Mouse (Mus musculus): ENCODE measurements around the gene Cdt1. TPM values are rescaled to one million over a fixed set of nuclear protein-coding genes. Genes with fewer than 3 reads are reported as not detected.

Gene Cdt1
- polyA plus RNA-seq, 1 experiment from 2014 or later = 7.0 TPM

Small RNAs within 50 kb of the gene (microRNA-seq; reads per million reads assigned to microRNA genes)
- not detected for gene Mir6396

Other genes starting within 250 kb of the Cdt1 start
- not detected in 2 replicates for gene Trhr2, start 207.3 kb upstream of the Cdt1 start, polyA plus RNA-seq (2015; fragmentation: Nextera tagmentation; extraction: Ambion mirVana)
- gene Zc3h18, start 191.4 kb upstream of the Cdt1 start, polyA plus RNA-seq (2015; fragmentation: Nextera tagmentation; extraction: Ambion mirVana) = 38.9 and 41.3 TPM in 2 replicates
- 0.26 TPM in 1 of 2 replicates, not detected in the other for gene Il17c, start 146.0 kb upstream of the Cdt1 start, polyA plus RNA-seq (2015; fragmentation: Nextera tagmentation; extraction: Ambion mirVana)
- 33.6 and 35.1 TPM in 2 replicates for gene Cyba, start 135.1 kb upstream of the Cdt1 start, polyA plus RNA-seq (2015; fragmentation: Nextera tagmentation; extraction: Ambion mirVana)
- 62.3 and 68.3 TPM in 2 replicates for gene Mvd, start 124.6 kb upstream of the Cdt1 start, polyA plus RNA-seq (2015; fragmentation: Nextera tagmentation; extraction: Ambion mirVana)
- not detected in 2 replicates for gene Snai3, start 107.3 kb upstream of the Cdt1 start, polyA plus RNA-seq (2015; fragmentation: Nextera tagmentation; extraction: Ambion mirVana)
- 34.3 and 41.5 TPM in 2 replicates for gene Rnf166, start 92.0 kb upstream of the Cdt1 start, polyA plus RNA-seq (2015; fragmentation: Nextera tagmentation; extraction: Ambion mirVana)
- 80.0 and 80.4 TPM in 2 replicates for gene Ctu2, start 91.9 kb upstream of the Cdt1 start, polyA plus RNA-seq (2015; fragmentation: Nextera tagmentation; extraction: Ambion mirVana)
- 2.7 and 3.3 TPM in 2 replicates for gene Piezo1, start 16.7 kb upstream of the Cdt1 start, polyA plus RNA-seq (2015; fragmentation: Nextera tagmentation; extraction: Ambion mirVana)
- 166 and 173 TPM in 2 replicates for gene Aprt, start 8.9 kb downstream of the Cdt1 start, polyA plus RNA-seq (2015; fragmentation: Nextera tagmentation; extraction: Ambion mirVana)
- 7.2 and 9.0 TPM in 2 replicates for gene Galns, start 43.4 kb downstream of the Cdt1 start, polyA plus RNA-seq (2015; fragmentation: Nextera tagmentation; extraction: Ambion mirVana)
- 120 and 126 TPM in 2 replicates for gene Trappc2l, start 43.6 kb downstream of the Cdt1 start, polyA plus RNA-seq (2015; fragmentation: Nextera tagmentation; extraction: Ambion mirVana)
- gene Pabpn1l, start 54.7 kb downstream of the Cdt1 start, polyA plus RNA-seq (2015; fragmentation: Nextera tagmentation; extraction: Ambion mirVana) = not detected in 2 replicates
- 20.2 and 21.4 TPM in 2 replicates for gene Cbfa2t3, start 131.1 kb downstream of the Cdt1 start, polyA plus RNA-seq (2015; fragmentation: Nextera tagmentation; extraction: Ambion mirVana)
- gene Acsf3, start 207.5 kb downstream of the Cdt1 start, polyA plus RNA-seq (2015; fragmentation: Nextera tagmentation; extraction: Ambion mirVana) = 16.4 and 18.3 TPM in 2 replicates